Mouse (Mus musculus): ENCODE measurements around the gene Gm266.

The Gm266 gene

DNA sequence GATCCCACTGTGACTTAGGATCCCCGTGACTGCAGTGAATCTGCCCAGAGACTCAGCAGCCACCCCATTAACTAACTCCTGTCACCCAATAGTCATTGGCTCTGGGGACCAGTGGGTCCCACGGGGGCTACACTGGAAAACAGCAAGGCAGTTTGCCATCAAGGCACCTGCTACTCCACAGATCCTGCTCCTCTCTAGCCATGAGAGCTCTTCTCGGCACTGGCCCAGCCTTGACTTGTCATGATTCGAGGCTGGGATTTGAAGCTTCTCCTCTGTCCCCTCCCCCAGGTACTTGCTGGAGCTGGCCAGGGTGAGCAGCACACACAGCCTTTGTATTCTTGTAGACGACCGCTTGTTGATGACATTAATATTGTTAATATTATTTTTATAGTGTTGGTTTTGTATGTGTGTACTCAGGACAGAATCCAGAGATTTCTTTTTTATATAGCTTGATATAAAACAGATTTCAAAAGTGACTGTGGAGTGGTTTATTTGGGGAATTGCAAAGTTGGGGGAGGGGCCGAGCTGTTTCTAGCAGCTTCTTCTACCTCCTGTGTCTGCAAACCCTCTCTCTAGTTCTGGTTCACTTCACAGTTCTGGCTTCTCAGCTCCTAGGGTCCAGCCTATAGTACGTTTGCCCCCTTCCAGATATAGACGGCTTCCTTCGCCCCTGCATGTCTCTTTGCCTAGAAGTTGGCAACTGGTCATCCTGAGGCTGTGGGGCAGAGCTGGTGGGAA, 30.9 kb downstream of the Gm266 start:
- DNase-seq (ENCODE audit: low read depth, low spot score): no peak

DNA sequence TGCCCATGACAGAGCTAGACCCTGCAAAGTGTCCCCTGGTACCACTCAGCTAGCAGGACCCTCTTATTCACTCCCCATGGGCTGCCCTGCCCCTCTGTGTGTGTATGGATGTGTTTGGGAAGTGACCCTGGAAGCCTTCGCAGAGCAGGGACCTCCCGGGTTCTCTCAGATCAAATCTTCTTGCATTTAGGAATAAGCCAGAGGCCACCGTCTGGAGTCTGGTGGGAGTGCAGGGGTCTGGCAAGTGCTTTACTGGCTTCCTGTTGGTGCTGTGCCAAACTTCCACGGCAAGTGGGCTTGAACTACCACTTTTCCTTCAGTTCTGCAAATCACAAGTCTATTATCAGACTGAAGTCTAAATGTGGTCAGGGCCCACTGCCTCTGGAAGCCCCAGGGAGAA, 31.6 kb downstream of the Gm266 start:
- DNase-seq (ENCODE audit: low read depth, low spot score): no peak

DNA sequence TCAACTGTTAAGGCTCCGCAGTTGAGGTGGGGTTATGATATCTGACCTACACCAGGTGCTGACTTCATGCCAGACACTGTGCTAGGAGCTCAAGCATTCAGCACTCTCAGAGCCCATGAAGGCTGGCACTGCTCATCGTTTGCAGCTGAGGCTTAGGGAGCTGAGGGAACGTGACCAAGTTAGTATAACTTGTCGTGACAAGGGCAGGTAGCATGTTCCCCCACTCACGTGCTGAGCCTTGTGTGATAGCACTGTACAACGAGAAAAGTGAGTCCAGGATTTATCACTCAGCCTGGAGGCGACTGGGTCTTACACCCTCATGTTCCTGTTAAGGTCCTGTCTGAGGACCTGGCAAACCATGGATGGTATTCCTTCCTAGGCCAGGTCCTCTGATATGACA, 34.1 kb downstream of the Gm266 start:
- DNase-seq (ENCODE audit: low read depth, low spot score): no peak

DNA sequence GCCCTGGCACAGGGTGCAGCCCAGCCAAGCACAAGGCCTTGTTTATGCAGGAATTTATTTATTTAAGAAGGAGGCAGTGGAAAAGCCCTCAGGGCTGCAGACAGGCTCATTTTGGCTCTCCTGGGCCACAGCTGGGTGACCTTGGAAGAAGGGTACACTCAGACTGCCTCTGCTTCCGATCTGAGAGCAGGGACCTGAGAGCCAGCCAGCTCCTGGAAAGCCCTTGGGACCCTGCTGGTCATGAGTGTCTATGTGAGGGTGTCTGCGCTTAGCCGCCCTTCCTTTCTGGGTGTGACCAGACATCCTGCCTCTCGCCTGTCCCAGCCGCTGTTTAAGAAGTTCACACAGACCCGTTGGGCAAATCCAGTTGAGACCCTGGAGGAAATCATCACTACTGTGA, 35.3 kb downstream of the Gm266 start:
- no peak for DNase-seq (ENCODE audit: low read depth, low spot score)

DNA sequence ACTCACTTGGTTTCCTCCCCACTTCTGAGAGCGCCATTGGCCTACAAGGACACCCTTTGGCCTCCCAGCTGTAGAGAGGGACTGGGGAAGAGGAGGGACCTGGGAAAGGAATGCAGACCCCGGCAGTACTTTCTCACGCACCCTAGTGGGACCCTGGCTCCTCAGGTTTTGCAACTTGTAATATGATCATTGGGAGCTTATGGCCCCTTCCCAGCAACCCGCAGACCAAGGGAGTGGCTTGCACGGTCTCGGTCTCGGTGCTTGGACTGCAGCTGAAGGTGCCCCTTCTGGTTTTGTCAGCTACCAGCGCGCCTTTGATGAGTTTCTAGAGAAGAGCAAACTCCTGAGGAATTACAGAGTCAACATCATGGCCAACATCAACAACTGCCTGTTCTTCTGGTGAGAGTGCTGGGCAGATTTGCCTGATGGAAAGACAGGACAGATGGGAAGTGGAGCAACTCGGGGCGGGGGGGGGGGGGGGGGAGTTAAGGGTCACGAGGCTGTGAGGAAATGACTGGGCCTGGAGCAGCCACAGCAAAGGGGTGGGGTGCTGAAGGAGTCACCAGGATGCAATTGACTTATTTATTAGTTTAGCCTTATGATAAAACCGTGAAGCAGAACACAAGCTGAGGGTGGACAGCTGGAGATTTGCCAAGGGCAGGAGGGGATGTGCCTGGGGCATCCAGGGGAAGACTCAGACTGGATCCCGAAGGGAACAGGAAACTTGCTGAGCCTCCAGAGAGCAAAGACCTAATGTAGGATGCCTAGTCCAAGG, 36.5 kb downstream of the Gm266 start:
- DNase-seq (ENCODE audit: low read depth, low spot score): no peak

DNA sequence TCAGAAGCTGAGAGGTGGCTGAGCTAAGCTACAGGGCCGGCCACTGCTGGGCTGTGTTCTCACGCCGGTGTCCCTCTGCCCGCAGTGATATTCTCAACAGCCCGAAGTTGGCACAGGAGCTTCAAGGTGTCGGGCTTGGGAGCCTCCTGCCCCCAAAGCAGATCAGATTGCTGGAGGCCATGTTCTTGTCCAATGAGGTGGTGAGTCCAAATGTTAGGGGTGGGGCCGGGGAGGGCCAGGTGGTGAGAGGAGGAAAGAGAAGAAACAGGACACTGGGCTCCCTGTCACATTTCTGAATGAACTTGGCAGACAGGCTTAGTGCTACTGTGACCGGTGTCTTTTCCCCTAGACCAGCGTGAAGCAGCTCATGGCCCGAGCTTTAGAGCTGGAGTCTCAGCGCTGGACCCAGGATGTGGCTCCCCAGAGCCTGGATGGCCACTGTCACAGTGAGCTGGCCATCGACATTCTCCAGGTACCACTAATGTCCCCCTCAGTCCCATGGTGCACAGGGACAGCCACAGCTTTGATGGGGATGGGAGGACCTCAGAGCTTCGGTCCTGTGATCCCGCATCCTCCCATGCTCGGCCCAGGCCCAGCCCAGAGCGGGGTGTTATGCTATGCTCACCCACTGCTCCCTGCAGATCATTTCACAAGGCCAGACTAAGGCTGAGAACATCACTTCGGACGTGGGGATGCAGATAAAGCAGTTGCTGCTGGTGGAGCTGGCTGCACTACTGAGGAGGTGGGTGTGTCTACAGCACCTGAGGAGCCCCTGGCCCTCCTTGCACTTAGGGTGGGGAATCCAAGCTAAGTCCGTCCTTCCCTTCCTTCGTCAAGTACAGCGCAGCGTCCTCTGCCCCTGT, 37.5 kb downstream of the Gm266 start:
- no peak for DNase-seq (ENCODE audit: low read depth, low spot score)

DNA sequence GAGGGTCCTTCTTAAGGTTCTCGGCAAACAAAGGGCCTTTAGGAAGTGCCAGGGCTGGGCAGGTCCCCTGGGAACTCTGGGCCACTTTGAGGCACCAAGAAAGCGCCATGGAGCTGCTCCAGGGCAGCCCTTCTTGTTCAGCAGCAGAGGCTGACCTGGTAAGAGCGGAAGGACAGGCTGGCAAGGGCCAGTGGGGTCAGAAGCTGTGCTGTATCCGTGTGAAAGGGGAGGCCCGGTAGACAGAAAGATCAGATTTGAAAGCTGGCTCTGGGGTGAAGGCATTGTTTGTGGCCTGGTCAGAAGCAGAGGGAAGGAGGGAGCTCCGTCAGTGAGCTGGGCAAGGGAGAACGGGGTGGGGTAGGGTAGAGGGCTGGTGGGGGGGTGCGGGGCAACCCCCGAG, 38.3 kb downstream of the Gm266 start:
- DNase-seq (ENCODE audit: low read depth, low spot score): no peak

DNA sequence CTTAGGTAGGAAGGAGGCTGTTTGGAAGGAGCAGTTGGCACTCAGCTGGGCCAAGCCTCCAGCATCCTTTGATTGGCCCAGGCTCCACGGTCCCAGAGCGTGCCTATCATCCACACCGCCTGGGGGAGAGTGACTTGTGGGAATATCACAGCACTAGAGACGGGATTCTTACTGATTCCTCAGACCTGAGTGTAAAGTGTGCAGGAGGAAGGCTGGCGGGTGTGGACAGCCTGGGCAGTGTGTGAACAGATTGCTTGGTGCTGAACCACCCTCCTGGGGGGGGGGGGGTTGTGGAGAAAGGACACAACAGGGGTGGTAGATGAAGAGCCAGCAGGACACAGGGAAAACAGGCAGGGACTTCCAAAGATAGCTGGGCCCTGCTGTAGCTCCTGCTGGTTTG, 38.9 kb downstream of the Gm266 start:
- DNase-seq (ENCODE audit: low read depth, low spot score): no peak

DNA sequence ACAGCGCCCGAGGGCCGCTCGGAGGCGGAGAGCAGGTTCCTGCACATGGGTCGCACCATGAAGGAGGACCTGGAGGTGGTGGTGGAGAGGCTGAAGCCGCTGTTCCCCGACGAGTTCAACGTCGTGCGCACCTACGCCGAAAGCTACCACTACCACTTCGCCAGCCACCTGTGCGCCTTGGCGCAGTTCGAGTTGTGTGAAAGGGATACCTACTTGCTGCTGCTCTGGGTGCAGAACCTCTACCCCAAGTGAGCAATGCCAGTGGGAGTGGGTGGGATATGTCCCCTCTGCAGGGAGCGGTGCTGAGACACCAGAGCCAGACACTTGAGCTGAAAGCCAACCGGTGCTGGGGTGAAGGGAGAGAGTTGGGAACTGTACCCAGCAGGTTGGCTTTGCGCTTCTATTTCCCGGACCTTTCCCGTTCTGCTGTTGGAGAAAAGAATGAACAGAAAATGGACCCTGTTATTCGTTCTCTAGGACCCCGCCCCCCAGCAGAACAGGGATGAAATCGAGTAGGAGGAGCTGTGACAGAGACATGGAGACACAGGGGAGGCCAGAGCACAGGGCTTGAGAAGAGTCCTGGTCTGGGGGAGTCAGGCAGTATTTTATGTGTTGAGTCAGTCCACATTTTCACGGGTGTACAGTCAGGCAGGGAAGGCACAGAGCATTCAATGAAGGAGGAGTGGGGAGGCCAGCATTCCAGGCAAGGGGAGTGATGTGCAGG, 39.6 kb downstream of the Gm266 start:
- DNase-seq (ENCODE audit: low read depth, low spot score): no peak

DNA sequence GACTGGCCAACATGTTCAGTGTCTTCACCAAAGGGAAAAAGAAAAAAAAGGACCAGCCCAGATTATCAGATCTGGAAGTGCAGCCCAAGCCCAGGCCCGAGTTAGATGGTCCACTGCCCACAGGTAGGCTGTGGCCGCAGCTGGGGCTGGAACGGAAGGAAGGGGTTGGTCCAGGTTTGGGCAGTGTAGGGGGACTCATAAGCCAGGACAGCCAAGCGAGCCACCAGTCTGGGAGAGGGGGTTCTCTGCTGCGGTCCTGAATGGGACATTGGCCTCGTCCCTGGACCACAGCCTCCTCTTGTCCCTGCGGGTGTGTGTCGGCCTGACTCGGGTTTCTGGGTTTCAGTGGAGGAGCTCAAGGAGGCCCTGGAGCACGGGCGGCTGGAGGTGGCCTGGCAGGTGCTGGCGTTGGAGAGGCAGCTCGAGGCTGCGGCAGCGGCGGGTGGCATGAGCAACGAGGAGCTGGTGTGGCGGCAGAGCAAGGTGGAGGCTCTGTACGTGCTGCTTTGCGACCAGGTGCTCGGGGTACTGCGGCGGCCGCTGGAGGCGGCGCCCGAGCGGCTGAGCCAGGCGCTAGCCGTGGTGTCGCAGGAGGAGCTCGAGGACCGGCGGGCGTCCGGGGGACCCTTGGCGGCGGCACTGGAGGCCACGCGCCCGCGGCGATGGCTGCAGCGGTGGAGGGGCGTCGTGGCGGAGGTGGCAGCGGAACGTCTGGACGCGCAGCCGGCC, 40.3 kb downstream of the Gm266 start:
- DNase-seq (ENCODE audit: low read depth, low spot score): no peak

DNA sequence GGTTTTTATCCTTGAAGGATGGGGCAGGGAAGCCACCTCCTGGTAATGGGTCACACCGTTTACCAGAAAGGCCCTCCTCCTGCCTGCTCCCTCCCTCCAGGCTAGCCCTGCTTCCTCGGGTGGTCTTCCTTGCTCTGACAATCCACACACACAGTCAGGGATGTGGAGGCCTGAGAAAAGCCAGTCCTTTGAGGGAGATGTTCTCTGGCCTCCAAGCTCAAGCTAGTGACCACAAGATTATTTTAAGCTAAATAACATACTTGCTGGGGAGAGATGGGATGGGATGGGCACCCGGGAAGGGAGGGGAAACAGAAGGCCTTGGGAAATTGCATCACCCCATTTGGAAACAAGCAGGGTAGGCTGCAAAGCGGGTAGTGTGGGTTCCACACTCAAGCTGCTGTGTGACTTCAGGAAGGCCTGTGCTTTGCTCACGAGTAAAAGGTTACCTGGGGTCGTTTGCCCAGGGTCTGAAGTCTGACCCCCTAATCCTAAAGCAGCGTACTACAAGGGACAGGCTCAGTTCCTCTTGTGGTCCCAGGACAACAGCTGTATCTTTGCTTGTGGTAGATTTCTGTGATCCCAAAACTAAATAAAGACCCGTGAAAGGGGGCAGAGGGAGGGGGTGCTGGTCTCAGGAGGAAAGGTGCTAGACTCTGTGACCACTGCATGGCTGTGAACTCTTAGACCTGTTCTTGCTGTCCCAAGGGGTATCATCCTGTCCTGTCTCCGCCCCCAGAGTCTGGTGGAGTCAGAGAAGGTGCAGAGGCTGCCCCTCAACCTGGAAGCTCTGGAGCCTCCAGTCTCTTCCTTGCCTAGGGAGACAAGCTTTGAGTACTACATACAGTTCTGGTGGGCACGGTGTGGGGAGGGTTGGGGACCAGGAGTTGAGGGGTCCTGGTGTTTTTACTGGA, 41.4 kb downstream of the Gm266 start:
- no peak for DNase-seq (ENCODE audit: low read depth, low spot score)

DNA sequence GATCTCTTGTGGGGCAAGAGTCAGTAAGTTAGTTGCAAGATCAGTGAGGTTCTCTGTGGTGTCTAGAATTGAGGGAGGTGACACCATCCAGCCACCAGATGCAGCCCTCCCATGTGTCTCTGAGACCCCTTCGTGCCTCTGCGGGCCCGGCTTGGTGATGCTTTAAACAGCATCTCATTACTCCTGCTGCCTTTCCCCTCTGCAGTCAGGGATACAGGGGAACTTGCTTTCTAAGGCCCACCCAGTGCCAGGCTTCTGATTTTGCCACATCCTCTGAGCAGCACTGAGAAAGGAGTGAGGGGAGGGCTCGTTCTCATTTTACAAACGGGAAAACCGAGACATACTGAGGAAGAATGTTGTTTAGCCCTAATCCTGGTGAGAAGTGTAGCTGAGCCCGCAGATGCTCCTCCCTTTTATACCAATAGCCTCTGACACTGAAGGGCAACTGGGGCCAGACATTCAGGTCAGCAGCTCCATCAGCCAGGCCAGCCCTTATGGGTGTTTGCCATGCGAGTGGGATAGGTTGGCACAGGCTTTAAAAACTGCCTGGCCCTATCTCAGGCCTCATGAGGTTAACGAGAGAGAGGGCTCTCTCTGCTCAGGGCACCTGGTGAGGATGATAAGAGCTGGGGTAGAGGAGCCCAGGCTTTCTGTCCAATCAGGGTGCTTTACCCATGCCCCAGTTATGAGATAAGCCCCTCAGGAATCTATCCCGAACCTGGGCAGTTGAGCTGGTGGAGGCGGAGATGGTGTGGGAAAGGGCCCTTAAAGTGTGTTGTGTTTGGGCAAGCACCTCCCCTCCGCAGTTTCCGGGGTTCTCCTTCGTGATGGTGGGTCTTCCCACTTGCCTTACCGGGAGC, 42.4 kb downstream of the Gm266 start:
- no peak for DNase-seq (ENCODE audit: low read depth, low spot score)

DNA sequence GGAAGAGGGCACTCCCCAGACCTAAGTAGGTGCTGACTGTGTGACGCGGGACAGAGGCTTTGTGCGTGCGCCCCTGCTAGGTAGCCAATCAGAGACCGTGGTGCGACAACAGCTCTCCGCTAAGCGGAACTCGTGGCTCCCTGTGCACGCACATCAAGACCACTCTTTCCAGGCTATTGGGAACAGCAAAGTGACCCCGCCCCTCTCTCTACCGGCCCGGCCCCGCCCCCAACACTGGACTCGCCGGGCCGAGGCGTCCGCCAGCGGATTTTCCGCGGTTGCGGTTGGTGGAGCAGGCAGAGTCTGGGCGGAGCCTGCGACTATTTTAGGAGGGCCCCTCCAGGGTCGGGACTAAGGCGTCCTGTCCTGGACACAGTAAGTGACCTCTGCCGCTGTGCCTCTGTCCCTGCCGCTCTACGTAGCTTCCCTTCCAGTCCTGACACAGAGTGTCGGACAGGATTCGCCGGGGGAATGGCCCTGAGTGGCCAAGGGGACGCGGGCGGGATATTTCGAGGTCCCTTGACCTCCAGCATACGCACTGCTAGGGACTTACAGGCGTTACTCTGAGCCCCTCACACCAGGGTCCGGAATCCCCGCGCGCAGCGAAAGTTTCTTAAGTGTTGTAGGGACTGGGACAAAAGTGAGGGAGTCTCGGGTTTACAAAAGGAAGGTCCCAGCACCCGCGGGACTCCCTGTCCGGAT, 43.2 kb downstream of the Gm266 start, which contains the start of gene Tnfaip2:
Gene Tnfaip2 (plus strand): TSS at position 161 of the 702 bp plus-strand sequence.
- peak; percentile 58 for DNase-seq (ENCODE audit: low read depth, low spot score)

DNA sequence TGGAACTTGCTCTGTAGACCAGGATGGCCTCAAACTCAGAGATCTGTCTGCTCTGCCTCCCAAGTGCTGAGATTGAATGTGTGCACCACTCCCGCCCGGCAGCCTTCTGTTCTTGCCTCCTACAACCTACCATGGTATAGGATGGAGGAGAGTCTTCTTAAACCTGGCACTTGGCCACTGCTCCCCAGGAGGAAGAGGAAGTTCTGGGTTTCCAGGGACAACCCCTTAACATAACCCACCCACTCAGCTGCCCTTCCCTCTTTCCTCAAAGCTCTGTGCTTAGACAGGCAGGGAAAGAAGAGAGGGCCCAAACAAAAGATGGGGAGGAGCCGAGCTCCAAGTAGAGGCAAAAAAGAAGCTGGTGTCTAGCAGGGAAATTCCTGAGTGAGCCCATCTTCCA, 44.1 kb downstream of the Gm266 start:
- DNase-seq (ENCODE audit: low read depth, low spot score): no peak

DNA sequence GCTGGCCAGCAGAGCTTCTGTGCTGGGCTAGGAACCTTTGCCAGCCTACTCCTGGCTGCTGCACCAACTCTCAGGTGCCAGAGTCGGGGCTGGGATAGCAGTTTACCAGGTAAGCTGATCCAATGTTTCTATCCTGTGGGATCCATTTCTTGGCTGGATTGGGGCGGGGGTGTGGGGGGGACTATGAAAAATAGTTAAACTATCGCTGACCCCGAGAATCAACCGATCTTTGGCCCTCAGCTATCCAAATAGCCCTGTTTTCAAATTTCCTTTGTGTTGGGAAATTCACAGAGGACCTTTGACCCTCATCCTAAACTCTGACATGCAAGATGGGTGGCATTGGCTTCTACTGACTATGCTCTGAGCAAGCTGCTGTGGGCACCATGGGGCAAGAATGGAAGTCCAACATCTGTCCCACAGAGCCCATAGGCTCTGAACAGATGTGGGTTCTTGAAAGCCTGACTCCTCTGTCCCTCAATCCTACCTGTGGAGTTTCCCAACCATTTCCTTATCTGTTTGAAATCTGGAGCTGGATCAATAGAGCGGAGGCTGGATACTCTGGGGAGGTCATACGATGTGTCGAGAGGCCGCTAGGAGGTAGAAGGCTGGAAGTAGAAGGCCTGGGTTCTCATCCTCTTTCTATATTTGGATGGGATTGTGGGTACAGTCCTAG, 44.8 kb downstream of the Gm266 start:
- DNase-seq (ENCODE audit: low read depth, low spot score): no peak

DNA sequence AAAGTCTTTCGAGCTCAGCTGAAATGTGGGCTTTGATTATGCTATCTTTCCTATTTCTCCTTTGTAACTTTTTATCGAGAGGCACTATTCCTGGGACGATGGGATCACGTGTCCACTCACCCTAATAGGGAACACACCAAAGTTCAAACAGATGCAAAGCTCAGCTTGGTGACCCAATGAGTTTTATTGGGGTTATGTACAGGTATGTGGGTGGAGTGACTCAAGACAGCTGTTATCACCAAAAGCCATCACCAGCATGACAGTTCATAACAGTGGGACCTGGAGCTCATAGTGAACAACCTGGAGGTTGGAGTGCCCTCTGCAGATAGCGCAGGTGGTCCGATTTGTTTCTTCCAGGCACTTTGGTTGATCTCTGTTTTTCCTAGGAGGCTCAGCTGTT, 46.8 kb downstream of the Gm266 start:
- DNase-seq (ENCODE audit: low read depth, low spot score): no peak

DNA sequence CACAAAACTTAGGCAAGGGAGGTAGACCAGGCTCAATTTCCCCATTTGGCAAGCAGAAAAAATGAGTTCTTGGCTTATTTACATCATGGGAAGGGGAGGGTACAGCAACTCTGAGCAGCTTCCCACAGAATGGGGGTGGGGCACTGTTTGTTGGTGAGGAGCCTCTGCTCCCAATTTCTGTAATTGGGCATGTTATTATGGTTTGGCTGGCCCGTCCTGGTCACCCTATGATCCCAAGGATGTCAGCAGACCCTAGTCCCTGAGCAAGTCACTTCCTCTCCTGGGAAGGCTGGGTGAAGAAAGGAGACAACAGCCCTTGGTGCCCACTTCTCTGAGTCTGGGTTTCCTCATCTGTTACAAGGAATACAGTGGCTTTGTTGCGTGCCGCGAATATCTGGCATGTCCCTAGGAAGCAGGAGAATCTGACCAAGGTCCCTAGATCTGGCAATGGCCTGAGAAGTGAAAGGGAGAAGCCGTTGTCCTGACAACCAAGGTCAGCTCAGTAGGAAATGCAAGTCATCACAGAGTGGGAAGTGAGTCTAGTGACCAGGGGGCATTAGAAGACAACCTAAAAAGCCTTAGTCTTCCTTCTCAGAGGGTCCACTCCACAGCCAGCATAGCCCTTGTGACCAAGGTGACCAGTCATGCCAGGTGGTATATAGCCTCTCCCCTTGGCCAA, 48.3 kb downstream of the Gm266 start:
- DNase-seq (ENCODE audit: low read depth, low spot score): no peak
